Mouse (Mus musculus): ENCODE measurements around the gene Cdc37.

DNA sequence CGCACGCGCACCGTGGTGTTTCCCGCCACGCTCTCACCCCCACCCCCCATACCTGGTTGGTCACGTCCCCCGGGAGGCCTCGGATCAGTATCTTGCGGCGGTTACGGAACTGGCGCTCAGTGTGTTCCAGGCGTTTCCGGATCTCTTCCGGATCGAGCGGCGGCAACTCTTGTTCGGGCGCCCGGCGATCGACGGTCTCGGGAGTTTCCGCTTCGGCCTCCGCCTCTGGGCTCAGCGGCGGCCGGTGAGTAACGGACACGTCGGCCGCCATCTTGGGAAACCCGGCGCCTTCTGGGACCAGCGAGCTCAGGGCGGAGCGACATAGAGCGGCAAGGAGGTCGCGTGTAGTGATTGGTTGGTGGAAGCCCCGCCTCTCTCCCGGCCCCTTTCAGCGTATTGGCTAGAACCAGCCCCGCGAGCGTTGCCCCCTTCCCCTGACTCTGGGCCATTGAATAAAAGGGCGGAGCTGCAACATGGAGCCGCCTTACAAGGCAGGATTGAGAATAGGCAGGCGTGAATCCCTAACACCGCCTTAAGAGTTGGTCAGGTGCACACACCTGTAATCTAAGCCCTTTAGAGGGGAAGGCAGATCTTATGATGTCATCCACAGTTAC lies 58.0 kb downstream of the Cdc37 start, which contains the start of the genes Gm38431 and Raver1:
- TF ChIP-seq TAL1 (IDR thresholded peaks at IDR 0.05; ENCODE audit: low read length) (no peak), GATA1 (IDR thresholded peaks at IDR 0.05; ENCODE audit: low read length) (no peak)
